Comparison of ENCODE assay signal across 8 mouse cellular contexts in genomic region chr17:35969418-35970389, GRCm38 (mm10). TPM values are rescaled to one million over a fixed set of nuclear protein-coding genes. Genes with fewer than 3 reads are reported as not detected.
DNase-seq lines count a peak whose midpoint lies in the region; ATAC-seq and TF ChIP-seq lines count a peak whose summit lies in the region.

TSS of gene Abcf1 (minus strand) at chr17:35969761.

- H3K4me2 ChIP-seq in embryonic facial prominence, embryonic 15.5 days (replicated peaks) = peak within 1 kb of the TSS; percentile 75
- peak within 1 kb of the TSS; percentile 85 for H3K4me2 ChIP-seq in limb, embryonic 14.5 days (replicated peaks; ENCODE audit: low read depth, low read length, severe bottlenecking)
- H3K4me2 ChIP-seq in midbrain, postnatal 0 days (ENCODE audit: low read depth, low read length, poor library complexity, severe bottlenecking) = peak within 1 kb of the TSS; percentile 79

- H3K4me1 ChIP-seq in bone marrow, adult 2 months (ENCODE audit: control insufficient read depth, insufficient read depth, low read length) = peaks cover 2% of the 10 kb centered on the region; the same call in 1 of the 2 replicates
- H3K4me1 ChIP-seq in embryonic facial prominence, embryonic 15.5 days = peaks cover 17% of the 10 kb centered on the region
- H3K4me1 ChIP-seq in limb, embryonic 14.5 days (ENCODE audit: control insufficient read depth, insufficient read depth, low read length) = peaks cover 7% of the 10 kb centered on the region
- peaks cover 5% of the 10 kb centered on the region for H3K4me1 ChIP-seq in midbrain, postnatal 0 days (ENCODE audit: insufficient read depth, low read length)

- peak; percentile 97 for DNase-seq in 416B (ENCODE audit: low read depth)
- DNase-seq in heart, adult 8-10 months (ENCODE audit: low spot score) = peak; percentile 98
- peak; percentile 99 for DNase-seq in kidney, adult 9 months
- DNase-seq in limb, embryonic 14.5 days (ENCODE audit: low spot score) = peak; percentile 96
- peak; percentile 98 for DNase-seq in midbrain, postnatal 0 days (ENCODE audit: low spot score)
- DNase-seq in spleen, postnatal 14 days (ENCODE audit: low spot score in 2 of 2) = peak; percentile 99 to 100

- no peaks in the 10 kb centered on the region for H3K9me3 ChIP-seq in embryonic facial prominence, embryonic 15.5 days (replicated peaks)
- H3K9me3 ChIP-seq in limb, embryonic 14.5 days (ENCODE audit: control insufficient read depth, low read length) = no peaks in the 10 kb centered on the region
- H3K9me3 ChIP-seq in midbrain, postnatal 0 days (ENCODE audit: low read length) = no peaks in the 10 kb centered on the region

- ATAC-seq in embryonic facial prominence, embryonic 15.5 days (ENCODE audit: insufficient number of reproducible peaks, low FRiP score, low TSS enrichment, low read depth) = peak; percentile 97
- ATAC-seq in limb, embryonic 14.5 days (ENCODE audit: low FRiP score, low read depth) = peak; percentile 98
- peak; percentile 98 for ATAC-seq in midbrain, postnatal 0 days (ENCODE audit: low FRiP score)

- no peaks in the 10 kb centered on the region for H3K27me3 ChIP-seq in embryonic facial prominence, embryonic 15.5 days
- no peaks in the 10 kb centered on the region for H3K27me3 ChIP-seq in limb, embryonic 14.5 days (ENCODE audit: control insufficient read depth, insufficient read depth, low read length)
- H3K27me3 ChIP-seq in midbrain, postnatal 0 days (ENCODE audit: insufficient read depth, low read length) = no peaks in the 10 kb centered on the region

- TF ChIP-seq CTCF in bone marrow, adult 2 months (IDR thresholded peaks at IDR 0.05; ENCODE audit: control insufficient read depth, insufficient read depth, low read length) = no peak
- TF ChIP-seq CTCF in midbrain, postnatal 0 days (IDR thresholded peaks at IDR 0.05) = no peak

- peak; percentile 72; the same call in 1 of the 2 replicates for TF ChIP-seq POLR2A in bone marrow, adult 2 months (IDR thresholded peaks at IDR 0.05; ENCODE audit: borderline replicate concordance, control insufficient read depth, low read depth, low read length)
- 0 out of 2 replicates have a peak, but pooled peaks have one; percentile 63 for TF ChIP-seq POLR2A in limb, embryonic 14.5 days (IDR thresholded peaks at IDR 0.05; ENCODE audit: borderline replicate concordance, extremely low read depth, insufficient read depth, insufficient read length)

- 1% methylated on average over 68 of the region's 68 CpGs for WGBS in bone marrow, adult 2 months
- WGBS in embryonic facial prominence, embryonic 15.5 days = under 1% methylated on average over 68 of the region's 68 CpGs
- 1% methylated on average over 68 of the region's 68 CpGs for WGBS in limb, embryonic 14.5 days
- under 1% methylated on average over 68 of the region's 68 CpGs for WGBS in midbrain, postnatal 0 days

- peak within 1 kb of the TSS; percentile 97 for H3K4me3 ChIP-seq in bone marrow, adult 2 months (replicated peaks; ENCODE audit: control insufficient read depth, low read depth, low read length)
- peak within 1 kb of the TSS; percentile 78 for H3K4me3 ChIP-seq in embryonic facial prominence, embryonic 15.5 days (replicated peaks)
- H3K4me3 ChIP-seq in limb, embryonic 14.5 days (replicated peaks; ENCODE audit: low read length) = peak within 1 kb of the TSS; percentile 74
- H3K4me3 ChIP-seq in midbrain, postnatal 0 days (ENCODE audit: low read depth, low read length) = peak within 1 kb of the TSS; percentile 91

- H3K27ac ChIP-seq in bone marrow, adult 2 months (ENCODE audit: control insufficient read depth, insufficient read depth, low read depth, low read length, poor library complexity) = peak within 1 kb of the TSS; percentile 80
- peak within 1 kb of the TSS; percentile 87 for H3K27ac ChIP-seq in embryonic facial prominence, embryonic 15.5 days (replicated peaks)
- peak within 1 kb of the TSS; percentile 67 for H3K27ac ChIP-seq in limb, embryonic 14.5 days (replicated peaks; ENCODE audit: low read depth, low read length)
- peak within 1 kb of the TSS; percentile 82 for H3K27ac ChIP-seq in midbrain, postnatal 0 days (ENCODE audit: low read depth, low read length)

- H3K36me3 ChIP-seq in embryonic facial prominence, embryonic 15.5 days = peaks cover 33% of the 10 kb centered on the region
- H3K36me3 ChIP-seq in limb, embryonic 14.5 days (ENCODE audit: control insufficient read depth, insufficient read depth, low read length) = peaks cover 31% of the 10 kb centered on the region
- peaks cover 28% of the 10 kb centered on the region for H3K36me3 ChIP-seq in midbrain, postnatal 0 days (ENCODE audit: insufficient read depth, low read length)

- peak within 1 kb of the TSS; percentile 77 for H3K9ac ChIP-seq in embryonic facial prominence, embryonic 15.5 days
- peak within 1 kb of the TSS; percentile 75 for H3K9ac ChIP-seq in limb, embryonic 14.5 days (ENCODE audit: low read depth, low read length, severe bottlenecking)
- H3K9ac ChIP-seq in midbrain, postnatal 0 days (replicated peaks; ENCODE audit: low read length, poor library complexity, severe bottlenecking) = peak within 1 kb of the TSS; percentile 84

RNA-seq across cellular contexts. Expression of gene Abcf1, which starts in this region (rescaled TPM):
- polyA plus RNA-seq in bone marrow, adult 2 months (2011; ENCODE audit: insufficient read depth, insufficient read length, low replicate concordance, missing spikeins) = 77.2 and 120 TPM in 2 replicates
- polyA plus RNA-seq in embryonic facial prominence, embryonic 15.5 days (2015; fragmentation: Nextera tagmentation; extraction: Ambion mirVana) = 89.0 and 92.2 TPM in 2 replicates
- total RNA-seq in heart, adult 8-10 months (2022) = 10 to 100 TPM; 70.8 to 76.2 (median 72.2) TPM
- 73.4 and 83.1 TPM in 2 replicates for polyA plus RNA-seq in limb, embryonic 14.5 days (2012; rRNA removed)
- 77.2 and 84.6 TPM in 2 replicates for polyA plus RNA-seq in limb, embryonic 14.5 days (2014; fragmentation: Nextera tagmentation; extraction: Ambion mirVana)
- 61.8 and 67.0 TPM in 2 replicates for total RNA-seq in midbrain, postnatal 0 days (2014; rRNA removed)
- polyA plus RNA-seq in midbrain, postnatal 0 days (2015; fragmentation: Nextera tagmentation; extraction: Ambion mirVana) = 89.0 and 100 TPM in 2 replicates

Comparison
In these comparisons a context has a peak if more than half of its experiments do, and no peak if none do; other contexts are left out.
1. Peak in every context shown above with its lines: DNase-seq, ATAC-seq, H3K4me3 ChIP-seq and H3K27ac ChIP-seq.